Mouse (Mus musculus): ENCODE measurements around the gene Gm27021. TPM values are rescaled to one million over a fixed set of nuclear protein-coding genes. Genes with fewer than 3 reads are reported as not detected.
A peak's percentile ranks its signal among the peaks of the same experiment; 100 is the strongest.
"Not testable (repeated sequence)": the region's sequence is repeated elsewhere in the genome, so short reads cannot be mapped to it uniquely, and the experiment has no call there.

Gene Gm27021
- polyA plus RNA-seq, 1 experiment from 2014 or later, result 3.4 TPM

- no peak for DNase-seq (ENCODE audit: low spot score, missing footprints)
- no peak overlapping the region for H3K27ac ChIP-seq (ENCODE audit: low read depth, low read length)
- 85% methylated on average over 7 of the region's 7 CpGs for WGBS
- no peak for ATAC-seq (ENCODE audit: low FRiP score)
- H3K4me2 ChIP-seq, result no peak overlapping the region
- H3K4me3 ChIP-seq (ENCODE audit: low read depth, low read length), result no peak overlapping the region
- H3K27me3 ChIP-seq (ENCODE audit: control insufficient read depth, insufficient read depth, low read length), result no peaks in the 10 kb centered on the region
- H3K4me1 ChIP-seq (ENCODE audit: control insufficient read depth, insufficient read depth, low read length), result no peaks in the 10 kb centered on the region
- no peaks in the 10 kb centered on the region for H3K9me3 ChIP-seq (ENCODE audit: control insufficient read depth, low read length)
- no peaks in the 10 kb centered on the region for H3K36me3 ChIP-seq (ENCODE audit: control insufficient read depth, insufficient read depth, low read length)
- H3K9ac ChIP-seq (ENCODE audit: low read length), result no peak overlapping the region
These were observed 20.6 kb upstream of the Gm27021 start for GRCm38 (mm10) chr8:120688511-120688910.

GRCm38 (mm10) chr8:120687786-120688185, 19.9 kb upstream of the Gm27021 start:
- ATAC-seq (ENCODE audit: low FRiP score) (no peak), DNase-seq (ENCODE audit: low spot score, missing footprints) (no peak)
- 78% methylated on average over 8 of the region's 8 CpGs for WGBS
- Histone ChIP-seq H3K4me1 (ENCODE audit: control insufficient read depth, insufficient read depth, low read length) (no peaks in the 10 kb centered on the region), H3K9ac (ENCODE audit: low read length) (no peak overlapping the region), H3K27me3 (ENCODE audit: control insufficient read depth, insufficient read depth, low read length) (no peaks in the 10 kb centered on the region), H3K9me3 (ENCODE audit: control insufficient read depth, low read length) (no peaks in the 10 kb centered on the region), H3K36me3 (ENCODE audit: control insufficient read depth, insufficient read depth, low read length) (no peaks in the 10 kb centered on the region), H3K4me3 (ENCODE audit: low read depth, low read length) (no peak overlapping the region), H3K27ac (ENCODE audit: low read depth, low read length) (no peak overlapping the region), H3K4me2 (no peak overlapping the region)

- DNase-seq (ENCODE audit: low spot score, missing footprints) (no peak), ATAC-seq (ENCODE audit: low FRiP score) (no peak)
These were observed 18.7 kb upstream of the Gm27021 start for GRCm38 (mm10) chr8:120686576-120686975.

GRCm38 (mm10) chr8:120686051-120686450, 18.2 kb upstream of the Gm27021 start:
- H3K27ac ChIP-seq (ENCODE audit: low read depth, low read length), result no peak overlapping the region
- no peak for ATAC-seq (ENCODE audit: low FRiP score)
- 86% methylated on average over 13 of the region's 13 CpGs for WGBS

More at GRCm38 (mm10) chr8:120686576-120686975, 18.7 kb upstream of the Gm27021 start:
- H3K27ac ChIP-seq (ENCODE audit: low read depth, low read length), result no peak overlapping the region
- no peaks in the 10 kb centered on the region for H3K36me3 ChIP-seq (ENCODE audit: control insufficient read depth, insufficient read depth, low read length)
- no peak overlapping the region for H3K4me2 ChIP-seq
- H3K4me3 ChIP-seq (ENCODE audit: low read depth, low read length), result no peak overlapping the region
- H3K27me3 ChIP-seq (ENCODE audit: control insufficient read depth, insufficient read depth, low read length), result no peaks in the 10 kb centered on the region
- no peaks in the 10 kb centered on the region for H3K4me1 ChIP-seq (ENCODE audit: control insufficient read depth, insufficient read depth, low read length)
- no peak overlapping the region for H3K9ac ChIP-seq (ENCODE audit: low read length)
- 86% methylated on average over 5 of the region's 5 CpGs for WGBS
- no peaks in the 10 kb centered on the region for H3K9me3 ChIP-seq (ENCODE audit: control insufficient read depth, low read length)

GRCm38 (mm10) chr8:120685591-120685990, 17.7 kb upstream of the Gm27021 start:
- Histone ChIP-seq H3K4me1 (ENCODE audit: control insufficient read depth, insufficient read depth, low read length) (no peaks in the 10 kb centered on the region), H3K27ac (ENCODE audit: low read depth, low read length) (no peak overlapping the region), H3K36me3 (ENCODE audit: control insufficient read depth, insufficient read depth, low read length) (no peaks in the 10 kb centered on the region), H3K4me3 (ENCODE audit: low read depth, low read length) (no peak overlapping the region), H3K9me3 (ENCODE audit: control insufficient read depth, low read length) (no peaks in the 10 kb centered on the region), H3K9ac (ENCODE audit: low read length) (no peak overlapping the region), H3K4me2 (no peak overlapping the region), H3K27me3 (ENCODE audit: control insufficient read depth, insufficient read depth, low read length) (no peaks in the 10 kb centered on the region)
- WGBS, result 77% methylated on average over 8 of the region's 8 CpGs
- ATAC-seq (ENCODE audit: low FRiP score) (no peak), DNase-seq (ENCODE audit: low spot score, missing footprints) (no peak)

More at GRCm38 (mm10) chr8:120686051-120686450, 18.2 kb upstream of the Gm27021 start:
- Histone ChIP-seq H3K9ac (ENCODE audit: low read length) (no peak overlapping the region), H3K27me3 (ENCODE audit: control insufficient read depth, insufficient read depth, low read length) (no peaks in the 10 kb centered on the region), H3K4me3 (ENCODE audit: low read depth, low read length) (no peak overlapping the region), H3K36me3 (ENCODE audit: control insufficient read depth, insufficient read depth, low read length) (no peaks in the 10 kb centered on the region), H3K4me2 (no peak overlapping the region), H3K9me3 (ENCODE audit: control insufficient read depth, low read length) (no peaks in the 10 kb centered on the region), H3K4me1 (ENCODE audit: control insufficient read depth, insufficient read depth, low read length) (no peaks in the 10 kb centered on the region)
- DNase-seq (ENCODE audit: low spot score, missing footprints), result no peak

- Histone ChIP-seq H3K4me1 (ENCODE audit: control insufficient read depth, insufficient read depth, low read length) (no peaks in the 10 kb centered on the region), H3K9ac (ENCODE audit: low read length) (no peak overlapping the region), H3K4me3 (ENCODE audit: low read depth, low read length) (no peak overlapping the region), H3K27me3 (ENCODE audit: control insufficient read depth, insufficient read depth, low read length) (no peaks in the 10 kb centered on the region), H3K9me3 (ENCODE audit: control insufficient read depth, low read length) (no peaks in the 10 kb centered on the region), H3K36me3 (ENCODE audit: control insufficient read depth, insufficient read depth, low read length) (no peaks in the 10 kb centered on the region), H3K27ac (ENCODE audit: low read depth, low read length) (no peak overlapping the region), H3K4me2 (no peak overlapping the region)
- ATAC-seq (ENCODE audit: low FRiP score) (no peak), DNase-seq (ENCODE audit: low spot score, missing footprints) (no peak)
- WGBS, result 73% methylated on average over 5 of the region's 5 CpGs
These were observed 17.2 kb upstream of the Gm27021 start for GRCm38 (mm10) chr8:120685097-120685496.

DNA sequence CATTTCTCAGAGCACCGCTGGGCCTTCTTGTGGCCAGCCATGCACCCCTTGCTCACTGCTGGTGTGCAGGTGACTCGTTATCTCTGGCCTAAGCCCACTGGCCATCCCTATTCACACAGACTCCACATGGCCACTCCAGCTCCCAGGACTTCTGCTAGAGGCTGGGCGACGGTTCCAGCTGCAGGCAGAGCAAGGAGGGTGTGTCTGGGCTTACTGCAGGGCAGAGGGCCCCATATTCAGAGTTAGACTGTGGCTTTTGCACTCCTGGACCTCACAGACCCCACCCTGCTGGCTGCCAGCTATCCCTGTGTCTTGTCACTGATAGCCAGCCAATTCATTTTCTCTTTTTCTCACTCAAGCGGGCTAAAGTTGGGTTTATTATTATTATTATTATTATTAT, 16.2 kb upstream of the Gm27021 start:
- H3K27ac ChIP-seq (ENCODE audit: low read depth, low read length), result no peak overlapping the region
- ATAC-seq (ENCODE audit: low FRiP score), result no peak
- no peak overlapping the region for H3K4me3 ChIP-seq (ENCODE audit: low read depth, low read length)
- H3K9me3 ChIP-seq (ENCODE audit: control insufficient read depth, low read length), result no peaks in the 10 kb centered on the region
- DNase-seq (ENCODE audit: low spot score, missing footprints), result no peak
- 55% methylated on average over 5 of the region's 5 CpGs for WGBS
- H3K9ac ChIP-seq (ENCODE audit: low read length), result 0 out of 2 replicates have a peak overlapping the region, but pooled peaks have one; percentile 16
- H3K36me3 ChIP-seq (ENCODE audit: control insufficient read depth, insufficient read depth, low read length), result no peaks in the 10 kb centered on the region
- H3K4me1 ChIP-seq (ENCODE audit: control insufficient read depth, insufficient read depth, low read length), result no peaks in the 10 kb centered on the region
- no peaks in the 10 kb centered on the region for H3K27me3 ChIP-seq (ENCODE audit: control insufficient read depth, insufficient read depth, low read length)
- H3K4me2 ChIP-seq, result no peak overlapping the region

GRCm38 (mm10) chr8:120683602-120684001, 15.7 kb upstream of the Gm27021 start:
- no peaks in the 10 kb centered on the region for H3K4me1 ChIP-seq (ENCODE audit: control insufficient read depth, insufficient read depth, low read length)
- H3K9me3 ChIP-seq (ENCODE audit: control insufficient read depth, low read length), result no peaks in the 10 kb centered on the region
- no peak overlapping the region for H3K27ac ChIP-seq (ENCODE audit: low read depth, low read length)
- no peak overlapping the region for H3K9ac ChIP-seq (ENCODE audit: low read length)
- 14% methylated on average over 10 of the region's 10 CpGs for WGBS
- no peaks in the 10 kb centered on the region for H3K27me3 ChIP-seq (ENCODE audit: control insufficient read depth, insufficient read depth, low read length)
- H3K36me3 ChIP-seq (ENCODE audit: control insufficient read depth, insufficient read depth, low read length), result no peaks in the 10 kb centered on the region
- peak; percentile 93 for DNase-seq (ENCODE audit: low spot score, missing footprints)
- peak; percentile 62; the same call in 1 of the 2 replicates for ATAC-seq (ENCODE audit: low FRiP score)
- H3K4me2 ChIP-seq, result no peak overlapping the region
- H3K4me3 ChIP-seq (ENCODE audit: low read depth, low read length), result no peak overlapping the region

- Histone ChIP-seq H3K27ac (ENCODE audit: low read depth, low read length) (no peak overlapping the region), H3K4me3 (ENCODE audit: low read depth, low read length) (no peak overlapping the region), H3K4me2 (no peak overlapping the region), H3K9ac (ENCODE audit: low read length) (no peak overlapping the region), H3K4me1 (ENCODE audit: control insufficient read depth, insufficient read depth, low read length) (no peaks in the 10 kb centered on the region), H3K27me3 (ENCODE audit: control insufficient read depth, insufficient read depth, low read length) (no peaks in the 10 kb centered on the region), H3K36me3 (ENCODE audit: control insufficient read depth, insufficient read depth, low read length) (no peaks in the 10 kb centered on the region), H3K9me3 (ENCODE audit: control insufficient read depth, low read length) (no peaks in the 10 kb centered on the region)
- ATAC-seq (ENCODE audit: low FRiP score) (no peak), DNase-seq (ENCODE audit: low spot score, missing footprints) (no peak)
- 79% methylated on average over 10 of the region's 10 CpGs for WGBS
These were observed 13.2 kb upstream of the Gm27021 start for GRCm38 (mm10) chr8:120681113-120681512.

GRCm38 (mm10) chr8:120680405-120680804, 12.5 kb upstream of the Gm27021 start:
- H3K36me3 ChIP-seq (ENCODE audit: control insufficient read depth, insufficient read depth, low read length); H3K9me3 ChIP-seq (ENCODE audit: control insufficient read depth, low read length); H3K4me2 ChIP-seq; H3K27ac ChIP-seq (ENCODE audit: low read depth, low read length); H3K4me1 ChIP-seq (ENCODE audit: control insufficient read depth, insufficient read depth, low read length); H3K9ac ChIP-seq (ENCODE audit: low read length); H3K27me3 ChIP-seq (ENCODE audit: control insufficient read depth, insufficient read depth, low read length); H3K4me3 ChIP-seq (ENCODE audit: low read depth, low read length); ATAC-seq (ENCODE audit: low FRiP score): not testable (repeated sequence)
- DNase-seq (ENCODE audit: low spot score, missing footprints), result peak; percentile 88
- WGBS, result 68% methylated on average over 7 of the region's 7 CpGs
